Mouse (Mus musculus): ENCODE data around the gene Ghdc. TPM values are rescaled to one million over a fixed set of nuclear protein-coding genes. Genes with fewer than 3 reads are reported as not detected.

Ghdc gene
- polyA plus RNA-seq, 2 experiments: 3.7 to 12.1 TPM

GRCm38 (mm10) chr11:100747114-100747513, 23.6 kb downstream of the Ghdc start:
- no peak for DNase-seq (ENCODE audit: low spot score)
- no peak for TF ChIP-seq POLR2A (IDR thresholded peaks at IDR 0.05; ENCODE audit: borderline replicate concordance, extremely low read depth, insufficient read depth, insufficient read length)
- no peaks in the 10 kb centered on the region for H3K36me3 ChIP-seq (ENCODE audit: control insufficient read depth, insufficient read depth, low read length)
- no peaks in the 10 kb centered on the region for H3K9me3 ChIP-seq (ENCODE audit: control insufficient read depth, low read length)
- no peaks in the 10 kb centered on the region for H3K4me1 ChIP-seq (ENCODE audit: control insufficient read depth, insufficient read depth, low read length)
- H3K4me3 ChIP-seq (replicated peaks; ENCODE audit: low read length): no peak overlapping the region
- H3K27me3 ChIP-seq (ENCODE audit: control insufficient read depth, insufficient read depth, low read length): no peaks in the 10 kb centered on the region
- H3K4me2 ChIP-seq (replicated peaks; ENCODE audit: low read depth, low read length, severe bottlenecking): no peak overlapping the region
- H3K27ac ChIP-seq (replicated peaks; ENCODE audit: low read depth, low read length): no peak overlapping the region
- no peak for ATAC-seq (ENCODE audit: low FRiP score, low read depth)
- no peak overlapping the region for H3K9ac ChIP-seq (ENCODE audit: low read depth, low read length, severe bottlenecking)
- 68% methylated on average over 5 of the region's 5 CpGs for WGBS

DNA sequence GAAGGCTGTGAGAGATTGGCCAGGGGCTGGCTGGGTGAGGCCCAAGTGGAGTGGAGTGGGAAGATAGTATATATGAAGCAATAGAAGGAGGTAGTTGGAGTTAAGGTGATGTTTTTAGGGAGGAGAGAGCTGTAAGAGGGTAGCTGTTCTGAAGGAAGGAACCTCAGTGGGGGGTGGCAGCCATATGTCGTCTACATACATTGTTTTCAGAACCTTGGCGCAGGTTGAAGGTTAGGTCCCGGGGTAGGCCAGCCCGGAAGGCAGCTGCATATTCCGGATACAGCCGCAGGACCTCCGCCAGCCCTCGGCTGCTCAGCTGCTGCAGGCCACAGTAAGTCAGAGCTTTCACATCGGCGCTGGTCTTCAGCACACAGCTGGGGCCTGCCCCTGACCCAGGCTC, 24.2 kb downstream of the Ghdc start:
- 82% methylated on average over 10 of the region's 10 CpGs for WGBS
- no peak for ATAC-seq (ENCODE audit: low FRiP score, low read depth)

GRCm38 (mm10) chr11:100745085-100745484, 25.7 kb downstream of the Ghdc start:
- Histone ChIP-seq H3K9me3 (ENCODE audit: control insufficient read depth, low read length) (no peaks in the 10 kb centered on the region), H3K4me1 (ENCODE audit: control insufficient read depth, insufficient read depth, low read length) (no peaks in the 10 kb centered on the region), H3K4me2 (replicated peaks; ENCODE audit: low read depth, low read length, severe bottlenecking) (no peak overlapping the region), H3K4me3 (replicated peaks; ENCODE audit: low read length) (no peak overlapping the region), H3K9ac (ENCODE audit: low read depth, low read length, severe bottlenecking) (no peak overlapping the region; the same call in 1 of the 2 replicates), H3K36me3 (ENCODE audit: control insufficient read depth, insufficient read depth, low read length) (no peaks in the 10 kb centered on the region), H3K27ac (replicated peaks; ENCODE audit: low read depth, low read length) (no peak overlapping the region), H3K27me3 (ENCODE audit: control insufficient read depth, insufficient read depth, low read length) (no peaks in the 10 kb centered on the region)
- TF ChIP-seq POLR2A (IDR thresholded peaks at IDR 0.05; ENCODE audit: borderline replicate concordance, extremely low read depth, insufficient read depth, insufficient read length): no peak
- WGBS: 18% methylated on average over 6 of the region's 6 CpGs
- ATAC-seq (ENCODE audit: low FRiP score, low read depth) (no peak), DNase-seq (ENCODE audit: low spot score) (peak; percentile 27)

More for the DNA sequence above, 24.2 kb downstream of the Ghdc start:
- H3K9me3 ChIP-seq (ENCODE audit: control insufficient read depth, low read length): no peaks in the 10 kb centered on the region
- no peak for TF ChIP-seq POLR2A (IDR thresholded peaks at IDR 0.05; ENCODE audit: borderline replicate concordance, extremely low read depth, insufficient read depth, insufficient read length)
- no peaks in the 10 kb centered on the region for H3K4me1 ChIP-seq (ENCODE audit: control insufficient read depth, insufficient read depth, low read length)
- no peak for DNase-seq (ENCODE audit: low spot score)
- H3K4me3 ChIP-seq (replicated peaks; ENCODE audit: low read length): no peak overlapping the region
- no peaks in the 10 kb centered on the region for H3K36me3 ChIP-seq (ENCODE audit: control insufficient read depth, insufficient read depth, low read length)
- H3K27ac ChIP-seq (replicated peaks; ENCODE audit: low read depth, low read length): no peak overlapping the region
- H3K9ac ChIP-seq (ENCODE audit: low read depth, low read length, severe bottlenecking): no peak overlapping the region
- no peak overlapping the region for H3K4me2 ChIP-seq (replicated peaks; ENCODE audit: low read depth, low read length, severe bottlenecking)
- no peaks in the 10 kb centered on the region for H3K27me3 ChIP-seq (ENCODE audit: control insufficient read depth, insufficient read depth, low read length)

DNA sequence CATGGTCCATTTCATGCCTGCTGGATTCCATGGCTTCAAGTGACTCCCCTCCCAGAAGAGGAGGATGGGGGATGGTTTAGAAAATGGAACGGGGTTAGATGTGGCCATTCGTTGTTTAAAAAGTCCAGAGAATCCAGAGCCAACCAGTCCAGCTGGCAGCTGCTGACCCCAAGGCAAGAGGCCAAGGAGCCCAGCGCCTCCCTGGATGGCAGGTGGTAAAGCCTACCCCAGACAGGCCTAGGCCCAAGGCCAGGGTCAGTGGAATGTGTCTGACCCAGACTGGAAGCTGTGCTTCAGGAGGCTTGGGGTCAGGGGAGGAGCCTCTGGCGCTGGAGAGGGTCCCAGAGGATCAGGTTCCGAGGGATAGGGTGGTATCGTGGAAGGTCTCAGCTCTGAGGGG, 29.4 kb downstream of the Ghdc start:
- 69% methylated on average over 6 of the region's 6 CpGs for WGBS
- DNase-seq (ENCODE audit: low spot score): no peak
- Histone ChIP-seq H3K9ac (ENCODE audit: low read depth, low read length, severe bottlenecking) (no peak overlapping the region), H3K9me3 (ENCODE audit: control insufficient read depth, low read length) (no peaks in the 10 kb centered on the region), H3K4me2 (replicated peaks; ENCODE audit: low read depth, low read length, severe bottlenecking) (no peak overlapping the region), H3K27me3 (ENCODE audit: control insufficient read depth, insufficient read depth, low read length) (no peaks in the 10 kb centered on the region), H3K27ac (replicated peaks; ENCODE audit: low read depth, low read length) (no peak overlapping the region), H3K36me3 (ENCODE audit: control insufficient read depth, insufficient read depth, low read length) (no peaks in the 10 kb centered on the region), H3K4me1 (ENCODE audit: control insufficient read depth, insufficient read depth, low read length) (peaks cover 7% of the 10 kb centered on the region; the same call in 1 of the 2 replicates), H3K4me3 (replicated peaks; ENCODE audit: low read length) (no peak overlapping the region)
- no peak for ATAC-seq (ENCODE audit: low FRiP score, low read depth)
- no peak for TF ChIP-seq POLR2A (IDR thresholded peaks at IDR 0.05; ENCODE audit: borderline replicate concordance, extremely low read depth, insufficient read depth, insufficient read length)

DNA sequence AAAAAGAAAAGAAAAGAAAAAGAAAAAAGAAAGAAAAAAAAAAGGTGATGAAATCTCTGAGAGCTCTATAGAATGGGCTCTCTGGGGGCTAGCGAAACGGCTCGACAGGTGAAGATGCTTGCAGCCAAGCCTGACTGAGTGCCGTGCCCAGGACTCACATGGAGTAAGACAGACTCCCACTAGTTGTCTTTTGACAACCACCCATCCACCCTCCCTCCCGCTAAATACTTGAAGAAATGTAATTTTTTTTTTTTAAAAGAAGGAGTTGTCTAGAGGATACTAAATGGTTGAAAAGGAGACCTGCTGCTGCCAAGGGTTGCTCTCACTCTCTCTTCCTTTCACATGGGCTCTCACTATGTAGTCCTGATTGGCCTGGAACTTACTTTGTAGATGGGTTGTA, 32.0 kb downstream of the Ghdc start:
- Histone ChIP-seq H3K4me3 (replicated peaks; ENCODE audit: low read length) (peak overlapping the region; percentile 95), H3K4me1 (ENCODE audit: control insufficient read depth, insufficient read depth, low read length) (peaks cover 7% of the 10 kb centered on the region; the same call in 1 of the 2 replicates), H3K9me3 (ENCODE audit: control insufficient read depth, low read length) (no peaks in the 10 kb centered on the region), H3K27me3 (ENCODE audit: control insufficient read depth, insufficient read depth, low read length) (no peaks in the 10 kb centered on the region), H3K4me2 (replicated peaks; ENCODE audit: low read depth, low read length, severe bottlenecking) (peak overlapping the region; percentile 82), H3K27ac (replicated peaks; ENCODE audit: low read depth, low read length) (0 out of 2 replicates have a peak overlapping the region, but pooled peaks have one; percentile 14), H3K36me3 (ENCODE audit: control insufficient read depth, insufficient read depth, low read length) (peaks cover 5% of the 10 kb centered on the region; the same call in 1 of the 2 replicates), H3K9ac (ENCODE audit: low read depth, low read length, severe bottlenecking) (peak overlapping the region; percentile 93; the same call in 1 of the 2 replicates)
- DNase-seq (ENCODE audit: low spot score): no peak
- 21% methylated on average over 5 of the region's 5 CpGs for WGBS
- TF ChIP-seq POLR2A (IDR thresholded peaks at IDR 0.05; ENCODE audit: borderline replicate concordance, extremely low read depth, insufficient read depth, insufficient read length): no peak
- no peak for ATAC-seq (ENCODE audit: low FRiP score, low read depth)

Measured in limb, embryonic 14.5 days (tissue).